Mouse (Mus musculus) liver, embryonic 12.5 days (tissue): ENCODE measurements around the gene Sdsl. TPM values are rescaled to one million over a fixed set of nuclear protein-coding genes. Genes with fewer than 3 reads are reported as not detected.

Source experiments
- ATAC-seq: fragments of 200-750 bp; cut with Nextera tagmentation; 2 replicates; pipeline ENCODE4 v1.8.0; 2017; ENCODE audit warnings: moderate number of reproducible peaks, mild to moderate bottlenecking, moderate library complexity
- H3K27ac ChIP-seq: fragments of 300-500 bp; sonication (generic); 2 replicates; pipeline ENCODE4 v1.5.1; 2016; ENCODE audit warnings: mild to moderate bottlenecking
- H3K27me3 ChIP-seq: fragments of 300-500 bp; sonication (generic); replicated peaks from 2 replicates; pipeline ENCODE4 v1.6.1; 2016; ENCODE audit warnings: mild to moderate bottlenecking, moderate library complexity
- H3K36me3 ChIP-seq: fragments of 300-500 bp; sonication (generic); 2 replicates; pipeline ENCODE4 v1.6.1; 2016; ENCODE audit warnings: mild to moderate bottlenecking, moderate library complexity
- H3K4me1 ChIP-seq: fragments of 300-500 bp; sonication (generic); 2 replicates; pipeline ENCODE4 v1.6.1; 2016
- H3K4me2 ChIP-seq: fragments of 300-500 bp; sonication (generic); 2 replicates; pipeline ENCODE4 v1.6.1; 2016; ENCODE audit warnings: mild to moderate bottlenecking, moderate library complexity
- H3K4me3 ChIP-seq: fragments of 300-500 bp; sonication (generic); 2 replicates; pipeline ENCODE4 v1.5.1; 2016; ENCODE audit warnings: mild to moderate bottlenecking, moderate library complexity
- H3K9ac ChIP-seq: fragments of 300-500 bp; sonication (generic); 2 replicates; pipeline ENCODE4 v1.6.1; 2016; ENCODE audit warnings: mild to moderate bottlenecking, moderate library complexity
- H3K9me3 ChIP-seq: fragments of 300-500 bp; sonication (generic); replicated peaks from 2 replicates; pipeline ENCODE4 v1.6.1; 2016; ENCODE audit warnings: mild to moderate bottlenecking, moderate library complexity
- WGBS: fragments of 180-500 bp; shearing (Covaris S2); methylation state at CpG from one replicate; pipeline ENCODE4 v1.1.7; 2016; ENCODE audit not compliant: insufficient replicate concordance; 5-methylcytosine and 5-hydroxymethylcytosine counted together
- polyA plus RNA-seq: library from polyadenylated mRNA; unstranded; fragments of >200 nt; fragmentation: Nextera tagmentation; extraction: Ambion mirVana; gene quantifications from 2 replicates; pipeline ENCODE4 v1.2.1, GENCODE M21; 2016

The Sdsl gene
- polyA plus RNA-seq, 1 experiment from 2014 or later = 1.1 TPM

DNA sequence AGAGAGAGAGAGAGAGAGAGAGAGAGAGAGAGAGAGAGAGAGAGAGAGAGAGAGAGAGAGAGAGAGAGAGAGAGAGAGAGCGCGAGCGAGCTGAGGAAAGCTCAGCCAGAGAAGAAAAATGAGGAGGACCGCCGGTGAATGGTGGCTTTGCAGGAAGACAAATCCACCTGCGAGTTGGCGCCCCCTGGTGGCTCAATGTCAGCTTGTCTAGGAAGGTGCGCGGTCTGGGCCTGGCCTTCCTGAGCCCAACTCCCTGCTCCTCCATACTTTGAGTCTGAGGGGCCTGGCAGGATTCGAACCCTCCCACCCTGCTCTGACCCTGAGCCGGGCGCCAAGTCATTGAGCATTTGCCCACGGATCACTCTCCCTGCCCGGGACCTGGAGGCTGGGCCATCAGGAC is 31.9 kb downstream of the Sdsl start:
- Histone ChIP-seq H3K4me2 (peak overlapping the region; percentile 36), H3K9ac (no peak overlapping the region), H3K27me3 (peaks cover 97% of the 10 kb centered on the region), H3K27ac (no peak overlapping the region), H3K9me3 (no peaks in the 10 kb centered on the region), H3K36me3 (no peaks in the 10 kb centered on the region), H3K4me1 (peaks cover 17% of the 10 kb centered on the region), H3K4me3 (peak overlapping the region; percentile 30)
- ATAC-seq = no peak
- WGBS = 4% methylated on average over 14 of the region's 14 CpGs

DNA sequence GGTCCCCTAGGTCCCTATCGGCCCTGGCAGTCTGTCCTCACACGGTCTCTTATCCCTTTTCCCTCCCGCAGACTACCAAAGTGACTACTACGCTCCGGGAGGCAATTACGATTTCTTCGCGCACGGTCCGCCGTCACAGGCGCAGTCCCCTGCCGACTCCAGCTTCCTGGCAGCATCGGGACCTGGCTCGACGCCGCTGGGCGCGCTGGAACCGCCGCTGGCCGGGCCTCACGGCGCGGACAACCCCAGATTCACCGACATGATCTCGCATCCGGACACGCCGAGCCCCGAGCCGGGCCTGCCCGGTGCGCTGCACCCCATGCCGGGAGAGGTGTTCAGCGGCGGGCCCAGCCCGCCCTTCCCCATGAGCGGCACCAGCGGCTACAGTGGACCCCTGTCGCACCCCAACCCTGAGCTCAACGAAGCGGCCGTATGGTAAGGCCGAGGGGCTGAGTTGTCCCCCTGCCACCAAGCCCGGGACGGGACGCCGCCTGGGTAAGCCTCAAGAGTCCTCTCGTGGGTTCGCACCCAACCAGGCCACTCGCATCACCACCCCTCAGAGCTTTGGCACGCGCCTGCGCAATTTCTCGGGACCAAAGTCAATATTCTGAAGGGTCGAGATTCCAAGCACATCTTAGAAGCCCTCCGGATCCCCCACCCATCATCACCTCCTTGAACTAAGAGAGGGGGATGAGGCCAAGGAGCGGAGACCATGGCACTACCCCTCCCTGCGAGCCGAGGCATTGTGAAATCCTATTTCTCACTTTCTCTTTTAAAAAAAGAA is 32.5 kb downstream of the Sdsl start:
- Histone ChIP-seq H3K27ac (no peak overlapping the region), H3K27me3 (peaks cover 97% of the 10 kb centered on the region), H3K4me2 (peak overlapping the region; percentile 36), H3K9ac (no peak overlapping the region), H3K9me3 (no peaks in the 10 kb centered on the region), H3K4me1 (peaks cover 18% of the 10 kb centered on the region), H3K4me3 (peak overlapping the region; percentile 30), H3K36me3 (no peaks in the 10 kb centered on the region)
- ATAC-seq = no peak
- WGBS = 2% methylated on average over 60 of the region's 61 CpGs

DNA sequence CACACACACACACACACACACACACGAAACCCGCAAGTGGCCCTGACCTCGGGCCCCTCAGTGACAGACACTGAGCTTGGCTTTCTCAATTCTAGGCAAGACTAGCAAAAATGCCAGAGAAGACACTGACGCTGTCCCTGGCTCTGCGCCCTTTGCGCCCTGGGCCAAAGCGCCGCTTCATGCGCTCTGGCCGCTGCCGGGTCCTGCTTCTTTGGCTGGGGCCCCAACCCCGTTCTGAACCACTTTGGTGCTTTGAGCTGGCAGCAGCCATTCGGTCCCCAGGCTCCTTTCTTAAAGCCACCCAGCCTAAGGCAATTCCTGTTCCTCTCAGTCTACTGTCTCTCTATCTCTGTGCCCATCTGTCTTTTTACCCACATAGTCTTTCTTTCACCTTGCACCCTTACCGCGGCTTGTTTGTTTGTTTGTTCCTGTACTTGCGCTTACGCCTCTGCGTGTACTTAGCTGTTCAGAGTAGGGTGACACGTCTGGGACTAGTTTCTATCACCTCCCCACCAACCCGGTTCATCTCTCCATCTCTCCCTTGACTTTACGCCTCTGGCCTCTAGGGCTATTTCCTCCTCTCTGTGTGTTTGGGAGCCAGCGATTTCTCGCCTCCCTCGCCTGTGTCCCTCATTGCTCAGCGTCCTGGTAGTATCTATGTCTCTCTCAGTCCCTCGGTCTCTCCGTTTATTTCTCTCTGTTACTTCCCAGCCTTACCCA is 33.5 kb downstream of the Sdsl start:
- Histone ChIP-seq H3K4me2 (no peak overlapping the region), H3K36me3 (no peaks in the 10 kb centered on the region), H3K9me3 (no peaks in the 10 kb centered on the region), H3K27ac (no peak overlapping the region), H3K27me3 (peaks cover 97% of the 10 kb centered on the region), H3K4me3 (no peak overlapping the region), H3K4me1 (peaks cover 18% of the 10 kb centered on the region), H3K9ac (no peak overlapping the region)
- ATAC-seq = no peak
- 3% methylated on average over 27 of the region's 27 CpGs for WGBS

DNA sequence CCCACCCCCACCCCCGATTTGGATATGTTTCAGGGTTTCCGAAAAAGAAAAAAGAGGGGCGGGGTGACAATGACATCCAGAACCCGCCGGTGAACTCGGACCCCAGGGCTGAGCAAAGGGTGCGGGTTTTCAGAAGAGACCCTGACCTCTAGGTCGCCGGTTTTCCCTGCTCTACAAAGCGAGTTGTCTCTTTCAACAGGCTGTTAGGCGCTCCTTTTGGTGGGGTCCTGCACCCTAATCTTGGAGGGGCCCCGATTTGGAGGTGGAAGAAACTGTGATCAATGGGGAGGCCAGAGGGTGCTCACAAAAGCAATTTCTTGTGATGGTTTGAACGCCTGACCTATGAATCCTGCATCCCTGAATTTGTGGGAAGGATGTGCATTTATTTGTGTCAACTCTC is 34.1 kb downstream of the Sdsl start:
- no peak overlapping the region for H3K4me3 ChIP-seq
- ATAC-seq = no peak
- H3K27ac ChIP-seq = no peak overlapping the region
- H3K36me3 ChIP-seq = no peaks in the 10 kb centered on the region
- WGBS = 2% methylated on average over 13 of the region's 13 CpGs
- peaks cover 97% of the 10 kb centered on the region for H3K27me3 ChIP-seq
- no peak overlapping the region for H3K4me2 ChIP-seq
- H3K4me1 ChIP-seq = peaks cover 18% of the 10 kb centered on the region
- no peaks in the 10 kb centered on the region for H3K9me3 ChIP-seq
- no peak overlapping the region for H3K9ac ChIP-seq

DNA sequence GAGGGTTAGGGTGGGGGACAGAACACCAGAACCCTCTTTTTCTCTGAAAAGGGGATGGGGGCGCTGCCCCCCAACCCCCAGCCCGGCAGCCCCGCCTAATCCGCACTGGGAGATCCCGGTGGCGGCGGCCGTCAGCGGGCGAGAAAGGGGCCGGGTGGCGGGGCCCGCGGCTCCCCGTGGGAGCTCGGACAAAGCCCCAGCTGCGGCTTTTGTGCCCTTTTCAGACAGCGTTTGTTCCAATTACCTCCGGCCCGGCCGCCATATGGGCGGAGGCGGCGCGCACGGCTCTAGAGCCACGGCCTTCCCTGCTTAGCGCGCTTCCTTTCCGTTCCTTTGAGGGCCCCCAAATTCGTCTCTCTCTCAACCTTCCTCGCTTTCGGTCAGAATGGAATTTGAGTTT is 34.6 kb downstream of the Sdsl start:
- Histone ChIP-seq H3K4me2 (no peak overlapping the region), H3K27me3 (peaks cover 97% of the 10 kb centered on the region), H3K9me3 (no peaks in the 10 kb centered on the region), H3K36me3 (no peaks in the 10 kb centered on the region), H3K4me1 (peaks cover 18% of the 10 kb centered on the region), H3K4me3 (no peak overlapping the region), H3K27ac (no peak overlapping the region), H3K9ac (no peak overlapping the region)
- no peak for ATAC-seq
- 1% methylated on average over 33 of the region's 33 CpGs for WGBS

DNA sequence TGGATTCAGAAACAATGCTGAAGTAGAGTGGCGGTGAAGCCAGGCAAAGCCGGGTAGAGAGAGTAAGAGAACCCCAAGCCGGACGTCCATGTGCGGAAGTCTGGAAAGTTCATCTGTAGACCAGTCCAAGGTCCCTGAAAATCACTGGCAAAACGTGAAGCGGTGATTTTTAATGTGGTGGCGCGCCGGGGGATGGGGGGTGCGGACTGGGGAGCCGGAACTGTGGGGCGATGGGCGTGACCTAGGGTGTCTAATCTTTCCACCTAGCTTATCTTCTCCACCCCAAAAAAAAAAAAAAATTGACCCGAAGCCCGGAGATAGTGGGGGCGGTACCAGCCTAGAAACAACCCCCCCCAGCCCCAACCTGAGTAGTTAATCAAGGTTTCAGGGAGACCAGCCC is 35.1 kb downstream of the Sdsl start:
- no peak for ATAC-seq
- Histone ChIP-seq H3K9ac (no peak overlapping the region), H3K4me3 (no peak overlapping the region), H3K27me3 (peaks cover 97% of the 10 kb centered on the region), H3K9me3 (no peaks in the 10 kb centered on the region), H3K27ac (no peak overlapping the region), H3K4me2 (no peak overlapping the region), H3K36me3 (no peaks in the 10 kb centered on the region), H3K4me1 (peaks cover 18% of the 10 kb centered on the region)
- WGBS = 2% methylated on average over 17 of the region's 17 CpGs

DNA sequence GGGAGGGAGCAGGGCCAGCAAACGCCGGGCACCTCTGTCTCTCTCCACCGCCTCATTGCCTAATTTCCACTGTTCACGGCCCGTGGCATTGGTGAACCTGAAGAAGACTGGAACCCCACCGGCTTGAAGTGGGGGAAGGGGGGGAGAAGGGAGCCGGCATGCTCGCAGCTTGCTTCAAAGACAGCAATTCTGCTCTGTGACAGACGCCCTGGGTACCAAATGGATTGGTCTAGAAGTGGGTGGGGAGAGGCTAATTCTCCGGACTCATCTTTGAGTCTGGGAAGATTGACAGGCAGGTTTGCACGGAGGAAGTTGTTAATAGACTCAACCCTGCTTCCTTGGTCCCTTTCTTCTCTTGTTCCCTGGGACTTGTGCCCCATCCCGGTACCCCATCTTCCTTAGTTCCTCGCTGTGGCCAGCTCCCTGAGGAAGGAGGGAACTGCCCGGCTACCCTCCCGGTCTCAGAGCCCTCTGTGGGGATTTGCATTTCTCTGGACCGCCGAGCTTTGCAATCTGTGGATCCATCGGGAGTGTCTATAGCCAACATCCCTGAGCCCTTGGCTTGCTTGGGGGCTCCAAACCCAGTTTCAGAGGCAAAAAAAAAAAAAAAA is 35.6 kb downstream of the Sdsl start:
- no peak overlapping the region for H3K9ac ChIP-seq
- WGBS = 3% methylated on average over 18 of the region's 18 CpGs
- H3K9me3 ChIP-seq = no peaks in the 10 kb centered on the region
- no peaks in the 10 kb centered on the region for H3K36me3 ChIP-seq
- H3K27me3 ChIP-seq = peaks cover 97% of the 10 kb centered on the region
- no peak overlapping the region for H3K27ac ChIP-seq
- H3K4me1 ChIP-seq = peaks cover 18% of the 10 kb centered on the region
- no peak overlapping the region for H3K4me2 ChIP-seq
- no peak for ATAC-seq
- no peak overlapping the region for H3K4me3 ChIP-seq

DNA sequence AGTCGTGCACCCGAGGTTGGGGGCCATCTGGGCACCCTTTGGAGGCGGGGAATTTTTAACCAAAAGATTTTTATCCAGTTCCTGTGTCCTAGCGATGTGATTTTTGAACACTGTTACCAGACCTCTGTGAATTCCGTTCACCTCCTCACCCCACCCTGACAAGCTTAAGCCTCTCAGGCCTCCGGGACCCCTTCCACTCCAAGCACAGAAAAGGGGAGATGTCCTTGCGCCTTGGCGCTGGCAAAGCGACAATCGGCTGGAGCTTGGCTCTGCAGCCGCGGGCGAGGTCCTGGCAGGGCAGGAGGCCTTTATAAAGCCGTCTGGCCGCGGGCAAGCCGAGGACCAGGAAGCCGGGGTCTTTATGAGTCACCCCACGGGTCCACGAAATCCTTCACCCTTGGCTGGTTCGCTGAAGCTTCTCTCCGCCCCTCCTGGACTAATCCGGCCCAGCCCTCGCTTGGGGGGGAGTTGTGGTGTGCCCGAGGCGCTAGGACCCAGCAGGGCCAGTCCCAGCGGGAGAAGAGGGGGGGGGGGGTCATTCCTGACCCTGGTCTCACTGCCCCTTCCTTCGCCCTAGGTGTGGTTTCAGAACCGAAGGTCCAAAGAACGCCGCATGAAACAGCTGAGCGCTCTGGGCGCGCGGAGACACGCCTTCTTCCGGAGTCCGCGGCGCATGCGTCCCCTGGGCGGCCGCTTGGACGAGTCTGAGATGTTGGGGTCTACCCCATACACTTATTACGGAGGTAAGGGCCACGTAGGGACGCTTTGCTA is 36.7 kb downstream of the Sdsl start:
- no peak overlapping the region for H3K27ac ChIP-seq
- WGBS = 1% methylated on average over 47 of the region's 47 CpGs
- H3K4me3 ChIP-seq = peak overlapping the region; percentile 30
- H3K4me2 ChIP-seq = peak overlapping the region; percentile 55
- H3K36me3 ChIP-seq = no peaks in the 10 kb centered on the region
- H3K9ac ChIP-seq = no peak overlapping the region
- H3K9me3 ChIP-seq = no peaks in the 10 kb centered on the region
- ATAC-seq = no peak
- H3K27me3 ChIP-seq = peaks cover 100% of the 10 kb centered on the region
- H3K4me1 ChIP-seq = peaks cover 18% of the 10 kb centered on the region

DNA sequence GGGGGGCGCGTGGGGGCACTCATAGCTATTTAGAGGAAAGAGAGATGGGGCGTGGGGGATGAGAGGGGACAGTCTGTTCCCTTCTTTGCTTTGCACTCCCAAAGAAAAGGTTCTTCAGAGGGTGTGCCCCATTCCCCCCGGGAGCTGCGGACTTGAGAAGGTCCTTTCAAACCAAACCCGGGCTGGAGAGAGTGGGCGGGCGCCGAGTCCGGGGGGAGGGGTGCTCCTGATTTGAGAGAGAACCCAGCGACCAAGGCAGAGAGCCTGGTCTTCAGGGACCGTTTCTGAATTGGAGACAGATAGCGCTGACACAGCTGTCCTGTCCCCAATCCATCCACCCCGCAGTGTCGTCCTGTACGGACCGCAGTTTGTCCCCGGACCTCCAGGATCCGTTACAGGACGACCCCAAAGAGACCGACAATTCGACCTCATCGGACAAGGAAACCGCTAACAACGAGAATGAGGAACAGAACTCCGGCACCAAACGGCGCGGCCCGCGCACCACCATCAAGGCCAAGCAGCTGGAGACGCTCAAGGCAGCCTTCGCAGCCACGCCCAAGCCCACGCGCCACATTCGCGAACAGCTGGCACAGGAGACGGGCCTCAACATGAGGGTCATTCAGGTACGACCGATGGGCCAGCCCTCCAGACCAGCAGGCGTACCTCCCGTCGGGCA is 37.5 kb downstream of the Sdsl start:
- no peaks in the 10 kb centered on the region for H3K9me3 ChIP-seq
- peaks cover 13% of the 10 kb centered on the region for H3K4me1 ChIP-seq
- H3K27ac ChIP-seq = no peak overlapping the region
- 1% methylated on average over 44 of the region's 44 CpGs for WGBS
- H3K4me3 ChIP-seq = no peak overlapping the region
- H3K9ac ChIP-seq = no peak overlapping the region
- peaks cover 99% of the 10 kb centered on the region for H3K27me3 ChIP-seq
- H3K4me2 ChIP-seq = no peak overlapping the region
- H3K36me3 ChIP-seq = no peaks in the 10 kb centered on the region
- no peak for ATAC-seq

DNA sequence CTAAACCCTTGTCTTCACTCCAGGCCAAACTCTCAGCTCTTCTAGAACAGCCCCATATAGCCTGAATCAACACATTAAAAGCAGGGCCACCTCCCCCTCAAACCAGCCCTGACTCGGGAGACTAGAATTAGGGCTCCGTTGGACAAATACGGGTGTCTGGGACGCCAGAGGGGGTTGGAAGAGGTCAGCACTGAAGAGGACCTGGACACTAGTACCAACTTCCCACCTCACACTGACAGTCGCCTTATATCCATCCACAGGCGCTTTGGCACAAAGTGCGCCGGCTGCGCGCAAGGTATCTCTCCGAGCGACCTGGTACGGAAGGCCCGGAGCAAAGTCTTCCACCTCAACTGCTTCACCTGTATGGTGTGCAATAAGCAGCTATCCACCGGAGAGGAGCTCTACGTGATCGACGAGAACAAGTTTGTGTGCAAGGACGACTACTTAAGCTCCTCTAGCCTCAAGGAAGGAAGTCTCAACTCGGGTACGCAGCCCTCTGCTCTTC is 38.3 kb downstream of the Sdsl start:
- no peak for ATAC-seq
- Histone ChIP-seq H3K27ac (no peak overlapping the region), H3K27me3 (peaks cover 99% of the 10 kb centered on the region), H3K4me1 (0 out of 2 replicates have a peak, but pooled peaks cover 9% of the 10 kb centered on the region), H3K9ac (no peak overlapping the region), H3K4me2 (no peak overlapping the region), H3K4me3 (no peak overlapping the region), H3K9me3 (no peaks in the 10 kb centered on the region), H3K36me3 (no peaks in the 10 kb centered on the region)
- WGBS = 4% methylated on average over 21 of the region's 21 CpGs

DNA sequence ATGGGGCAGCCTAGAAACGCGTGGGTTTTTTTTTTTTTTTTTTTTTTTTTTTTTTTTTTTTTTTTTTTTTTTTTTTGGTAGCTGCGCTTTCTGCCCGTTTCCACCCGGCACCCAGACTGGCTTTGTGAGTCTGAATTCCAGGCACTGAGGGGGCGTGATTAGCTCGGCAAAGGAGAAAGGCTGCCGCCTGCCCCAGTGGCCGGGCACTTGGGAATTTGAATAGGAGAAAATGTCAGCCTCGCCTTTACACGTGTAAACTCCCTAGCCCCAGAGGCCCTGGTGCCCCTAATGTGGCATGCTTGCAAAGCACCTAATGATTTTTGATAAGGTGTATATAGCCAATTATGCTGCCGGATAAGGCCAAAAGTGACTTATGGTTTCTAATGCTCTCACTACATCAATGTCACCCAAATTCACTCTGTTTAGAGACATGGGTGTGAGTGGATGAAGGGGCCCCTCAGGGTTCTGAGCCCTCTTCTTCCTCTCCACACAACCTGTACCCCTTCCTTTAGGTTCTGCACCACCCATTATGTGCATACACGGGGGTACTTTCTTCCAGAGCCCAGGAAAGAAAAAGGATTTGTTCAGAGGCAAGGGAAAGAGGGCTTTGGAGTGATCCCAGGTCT is 39.4 kb downstream of the Sdsl start:
- ATAC-seq = no peak
- H3K4me3 ChIP-seq = no peak overlapping the region
- H3K27me3 ChIP-seq = peaks cover 99% of the 10 kb centered on the region
- 0 out of 2 replicates have a peak, but pooled peaks cover 9% of the 10 kb centered on the region for H3K4me1 ChIP-seq
- no peaks in the 10 kb centered on the region for H3K36me3 ChIP-seq
- H3K4me2 ChIP-seq = no peak overlapping the region
- H3K9me3 ChIP-seq = no peaks in the 10 kb centered on the region
- 5% methylated on average over 12 of the region's 13 CpGs for WGBS
- no peak overlapping the region for H3K9ac ChIP-seq
- H3K27ac ChIP-seq = no peak overlapping the region
